Mouse (Mus musculus) midbrain, embryonic 13.5 days (tissue): Measurements from ENCODE around the gene Irgm1. TPM values are rescaled to one million over a fixed set of nuclear protein-coding genes. Genes with fewer than 3 reads are reported as not detected.
A peak's percentile ranks its signal among the peaks of the same experiment; 100 is the strongest.
"Not testable (repeated sequence)": the region's sequence is repeated elsewhere in the genome, so short reads cannot be mapped to it uniquely, and the experiment has no call there.

Experiments used
- ATAC-seq: fragments of 200-750 bp; cut with Nextera tagmentation; 2 replicates; pipeline ENCODE4 v1.8.0; 2017; ENCODE audit warnings: mild to moderate bottlenecking, moderate TSS enrichment, moderate library complexity
- H3K27ac ChIP-seq: fragments of 300-500 bp; sonication (generic); 2 replicates; pipeline ENCODE4 v1.5.1; 2015; ENCODE audit warnings: inconsistent platforms, mild to moderate bottlenecking, moderate library complexity
- H3K27me3 ChIP-seq: fragments of 300-500 bp; sonication (generic); 2 replicates; pipeline ENCODE4 v1.6.1; 2015; ENCODE audit warnings: mild to moderate bottlenecking, inconsistent platforms
- H3K36me3 ChIP-seq: fragments of 300-500 bp; sonication (generic); 2 replicates; pipeline ENCODE4 v1.6.1; 2015; ENCODE audit warnings: mild to moderate bottlenecking, inconsistent platforms
- H3K4me1 ChIP-seq: fragments of 300-500 bp; sonication (generic); replicated peaks from 2 replicates; pipeline ENCODE4 v1.6.1; 2015; ENCODE audit warnings: inconsistent platforms
- H3K4me2 ChIP-seq: fragments of 300-500 bp; sonication (generic); replicated peaks from 2 replicates; pipeline ENCODE4 v1.6.1; 2015; ENCODE audit warnings: moderate library complexity, mild to moderate bottlenecking, inconsistent platforms
- H3K4me3 ChIP-seq: fragments of 300-500 bp; sonication (generic); replicated peaks from 2 replicates; pipeline ENCODE4 v1.5.1; 2015; ENCODE audit warnings: mild to moderate bottlenecking, inconsistent platforms
- H3K9ac ChIP-seq: fragments of 300-500 bp; sonication (generic); replicated peaks from 2 replicates; pipeline ENCODE4 v1.6.1; 2015; ENCODE audit warnings: mild to moderate bottlenecking, inconsistent platforms
- H3K9me3 ChIP-seq: fragments of 300-500 bp; sonication (generic); 2 replicates; pipeline ENCODE4 v1.6.1; 2016; ENCODE audit warnings: mild to moderate bottlenecking, inconsistent platforms
- WGBS: fragments of 180-500 bp; shearing (Covaris S2); methylation state at CpG from one replicate; pipeline ENCODE4 v1.1.7; 2015; 5-methylcytosine and 5-hydroxymethylcytosine counted together
- polyA plus RNA-seq: library from polyadenylated mRNA; unstranded; fragments of >200 nt; fragmentation: Nextera tagmentation; extraction: Ambion mirVana; gene quantifications from 2 replicates; pipeline ENCODE4 v1.2.1, GENCODE M21; 2015

Gene Irgm1
- polyA plus RNA-seq, 1 experiment from 2014 or later = 1.8 TPM

GRCm38 (mm10) chr11:48826752-48827096 lies 44.8 kb downstream of the Irgm1 start:
- 1% methylated on average over 6 of the region's 6 CpGs for WGBS
- H3K4me3 ChIP-seq = peak overlapping the region; percentile 46
- H3K4me2 ChIP-seq = peak overlapping the region; percentile 56
- no peak overlapping the region; the same call in 1 of the 2 replicates for H3K27ac ChIP-seq
- ATAC-seq = peak; percentile 35; the same call in 1 of the 2 replicates
- H3K9me3 ChIP-seq = no peaks in the 10 kb centered on the region
- peak overlapping the region; percentile 41; the same call in 1 of the 2 replicates for H3K9ac ChIP-seq
- peaks cover 35% of the 10 kb centered on the region for H3K27me3 ChIP-seq
- peaks cover 23% of the 10 kb centered on the region for H3K4me1 ChIP-seq
- no peaks in the 10 kb centered on the region for H3K36me3 ChIP-seq

GRCm38 (mm10) chr11:48825979-48826751 lies 45.3 kb downstream of the Irgm1 start, which contains the start of the genes Trim7 and Gm12184:
TSS of gene Trim7 (plus strand) at chr11:48826140.
TSS of gene Gm12184 (minus strand) at chr11:48826655.
- H3K9me3 ChIP-seq, H3K36me3 ChIP-seq: not testable (repeated sequence)
- H3K4me3 ChIP-seq = peak within 1 kb of the TSS; percentile 46
- under 1% methylated on average over 53 of the region's 92 CpGs for WGBS
- peak within 1 kb of the TSS; percentile 47; the same call in 1 of the 2 replicates for H3K27ac ChIP-seq
- peaks cover 37% of the 10 kb centered on the region for H3K27me3 ChIP-seq
- peaks cover 23% of the 10 kb centered on the region for H3K4me1 ChIP-seq
- H3K4me2 ChIP-seq = peak within 1 kb of the TSS; percentile 56
- H3K9ac ChIP-seq = peak within 1 kb of the TSS; percentile 41; the same call in 1 of the 2 replicates
- peak; percentile 86 for ATAC-seq

GRCm38 (mm10) chr11:48824311-48824830 lies 47.1 kb downstream of the Irgm1 start:
- H3K4me1 ChIP-seq = peaks cover 23% of the 10 kb centered on the region
- WGBS = 5% methylated on average over 22 of the region's 22 CpGs
- H3K9ac ChIP-seq = peak overlapping the region; percentile 28; the same call in 1 of the 2 replicates
- peaks cover 34% of the 10 kb centered on the region for H3K27me3 ChIP-seq
- ATAC-seq = no peak
- no peaks in the 10 kb centered on the region for H3K36me3 ChIP-seq
- H3K4me2 ChIP-seq = peak overlapping the region; percentile 54
- H3K9me3 ChIP-seq = no peaks in the 10 kb centered on the region
- no peak overlapping the region for H3K27ac ChIP-seq
- H3K4me3 ChIP-seq = peak overlapping the region; percentile 38

GRCm38 (mm10) chr11:48823536-48823972 lies 47.9 kb downstream of the Irgm1 start:
- Histone ChIP-seq H3K9ac (peak overlapping the region; percentile 28; the same call in 1 of the 2 replicates), H3K27ac (no peak overlapping the region), H3K36me3 (no peaks in the 10 kb centered on the region), H3K4me2 (peak overlapping the region; percentile 54), H3K4me1 (peaks cover 23% of the 10 kb centered on the region), H3K27me3 (peaks cover 34% of the 10 kb centered on the region), H3K9me3 (no peaks in the 10 kb centered on the region), H3K4me3 (peak overlapping the region; percentile 38)
- WGBS = under 1% methylated on average over 15 of the region's 15 CpGs
- no peak for ATAC-seq

- no peak for ATAC-seq
- peak overlapping the region; percentile 54 for H3K4me2 ChIP-seq
These were observed 48.5 kb downstream of the Irgm1 start for GRCm38 (mm10) chr11:48822768-48823512.

GRCm38 (mm10) chr11:48821299-48821698 lies 50.2 kb downstream of the Irgm1 start:
- not testable (repeated sequence) for ATAC-seq, H3K4me2 ChIP-seq, H3K9me3 ChIP-seq, H3K4me3 ChIP-seq, H3K27ac ChIP-seq, H3K9ac ChIP-seq, H3K36me3 ChIP-seq
- Histone ChIP-seq H3K27me3 (peaks cover 29% of the 10 kb centered on the region), H3K4me1 (peaks cover 16% of the 10 kb centered on the region)
- WGBS = 84% methylated on average over 14 of the region's 14 CpGs

More at GRCm38 (mm10) chr11:48822768-48823512, 48.5 kb downstream of the Irgm1 start:
- no peak overlapping the region for H3K27ac ChIP-seq
- H3K27me3 ChIP-seq = peaks cover 32% of the 10 kb centered on the region
- H3K4me3 ChIP-seq = peak overlapping the region; percentile 38
- 36% methylated on average over 14 of the region's 14 CpGs for WGBS
- H3K4me1 ChIP-seq = peaks cover 24% of the 10 kb centered on the region
- H3K9ac ChIP-seq = no peak overlapping the region
- no peaks in the 10 kb centered on the region for H3K9me3 ChIP-seq
- no peaks in the 10 kb centered on the region for H3K36me3 ChIP-seq

- Histone ChIP-seq H3K27me3 (peaks cover 29% of the 10 kb centered on the region), H3K9me3 (no peaks in the 10 kb centered on the region), H3K27ac (no peak overlapping the region), H3K4me1 (peaks cover 26% of the 10 kb centered on the region), H3K36me3 (peaks cover 5% of the 10 kb centered on the region; the same call in 1 of the 2 replicates), H3K9ac (no peak overlapping the region), H3K4me2 (no peak overlapping the region), H3K4me3 (no peak overlapping the region)
- no peak for ATAC-seq
These were observed 51.2 kb downstream of the Irgm1 start for GRCm38 (mm10) chr11:48820308-48820674.

- 84% methylated on average over 7 of the region's 7 CpGs for WGBS
- H3K36me3 ChIP-seq = peaks cover 5% of the 10 kb centered on the region; the same call in 1 of the 2 replicates
- no peak overlapping the region for H3K4me3 ChIP-seq
- no peak for ATAC-seq
- no peak overlapping the region for H3K9ac ChIP-seq
- H3K27ac ChIP-seq = no peak overlapping the region
- peaks cover 31% of the 10 kb centered on the region for H3K4me1 ChIP-seq
- H3K27me3 ChIP-seq = peaks cover 25% of the 10 kb centered on the region
- no peaks in the 10 kb centered on the region for H3K9me3 ChIP-seq
- no peak overlapping the region for H3K4me2 ChIP-seq
These were observed 51.7 kb downstream of the Irgm1 start for GRCm38 (mm10) chr11:48819614-48820307.

GRCm38 (mm10) chr11:48818346-48818745 lies 53.1 kb downstream of the Irgm1 start:
- peak overlapping the region; percentile 86 for H3K4me2 ChIP-seq
- H3K4me3 ChIP-seq = peak overlapping the region; percentile 74
- H3K9me3 ChIP-seq = no peaks in the 10 kb centered on the region
- no peak for ATAC-seq
- peaks cover 12% of the 10 kb centered on the region for H3K27me3 ChIP-seq
- no peak overlapping the region; the same call in 1 of the 2 replicates for H3K27ac ChIP-seq
- under 1% methylated on average over 16 of the region's 16 CpGs for WGBS
- peaks cover 6% of the 10 kb centered on the region; the same call in 1 of the 2 replicates for H3K36me3 ChIP-seq
- H3K4me1 ChIP-seq = peaks cover 31% of the 10 kb centered on the region
- H3K9ac ChIP-seq = peak overlapping the region; percentile 83

GRCm38 (mm10) chr11:48817794-48818193 lies 53.7 kb downstream of the Irgm1 start:
- 7% methylated on average over 9 of the region's 9 CpGs for WGBS
- peak overlapping the region; percentile 95 for H3K27ac ChIP-seq
- peaks cover 30% of the 10 kb centered on the region for H3K4me1 ChIP-seq
- H3K4me3 ChIP-seq = peak overlapping the region; percentile 74
- peak overlapping the region; percentile 83 for H3K9ac ChIP-seq
- H3K27me3 ChIP-seq = peaks cover 10% of the 10 kb centered on the region; the same call in 1 of the 2 replicates
- peak; percentile 7 for ATAC-seq
- H3K36me3 ChIP-seq = peaks cover 11% of the 10 kb centered on the region; the same call in 1 of the 2 replicates
- H3K9me3 ChIP-seq = no peaks in the 10 kb centered on the region
- peak overlapping the region; percentile 86 for H3K4me2 ChIP-seq
